Mouse (Mus musculus): ENCODE data around the gene Ifitm5.

DNA sequence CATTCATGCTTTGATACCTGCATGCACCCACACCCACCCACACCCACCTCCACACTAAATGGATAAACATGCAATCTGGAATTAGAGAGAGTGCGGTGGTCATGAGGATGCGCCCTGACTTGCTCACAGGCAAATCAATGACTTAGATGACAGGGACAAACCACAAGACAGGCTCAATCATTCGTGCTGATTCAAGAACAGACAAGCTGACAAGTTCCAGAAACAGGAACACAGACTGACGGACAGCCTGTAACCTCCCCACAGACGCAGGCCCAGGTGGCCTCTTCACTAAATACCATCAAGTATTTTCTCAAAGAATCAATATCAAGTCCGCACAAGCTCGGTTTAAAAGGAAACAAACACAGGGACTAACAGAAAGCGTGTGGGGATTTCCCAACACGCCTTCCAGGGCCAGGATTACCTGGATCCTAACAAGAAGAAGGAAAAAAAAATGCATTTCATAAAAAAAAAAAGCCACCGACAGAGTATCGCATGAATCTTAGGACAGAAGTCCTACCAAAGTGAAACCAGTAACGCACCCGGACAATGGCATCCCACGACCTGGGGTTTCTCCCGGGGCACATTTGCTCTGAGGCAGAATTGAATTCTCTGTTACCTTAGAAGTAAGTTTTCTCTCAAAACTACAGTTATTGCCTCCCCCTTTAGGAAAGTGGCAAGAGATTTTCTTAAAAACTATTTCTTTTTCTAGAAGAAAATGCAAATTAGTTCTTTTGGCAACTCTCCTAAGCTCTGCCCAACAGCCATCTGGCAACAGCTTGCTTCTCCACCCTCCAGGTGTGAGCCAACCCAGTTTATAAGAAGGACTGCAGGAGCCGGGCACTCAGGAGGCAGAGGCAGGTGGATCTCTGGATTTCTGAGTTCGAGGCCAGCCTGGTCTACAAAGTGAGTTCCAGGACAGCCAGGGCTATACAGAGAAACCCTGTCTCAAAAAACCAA, 37.4 kb upstream of the Ifitm5 start:
- TF ChIP-seq CTCF (IDR thresholded peaks at IDR 0.05; ENCODE audit: control insufficient read depth, insufficient read depth, insufficient read length) = no peak
- TF ChIP-seq MAX (IDR thresholded peaks at IDR 0.05) = no peak
- no peak for TF ChIP-seq FOSL1 (IDR thresholded peaks at IDR 0.05; ENCODE audit: insufficient read depth, low read length, poor library complexity, severe bottlenecking)

All from C2C12 (cell line).